Mouse (Mus musculus) CH12.LX (cell line): Measurements from ENCODE around the gene Fbxo11.

Experiments used
- EP300 ChIP-seq: IDR thresholded peaks from 2 replicates; pipeline ENCODE4 v1.6.1; 2011; ENCODE audit warnings: low read length, improper control_type of control experiment
- MAX ChIP-seq: IDR thresholded peaks from 2 replicates; pipeline ENCODE4 v1.6.1; 2011; ENCODE audit warnings: low read length, improper control_type of control experiment
- MAZ ChIP-seq: IDR thresholded peaks from 2 replicates; pipeline ENCODE4 v1.6.1; 2012; ENCODE audit warnings: low read depth, mild to moderate bottlenecking, inconsistent platforms, low read length, improper control_type of control experiment, moderate library complexity

GRCm38 (mm10) chr17:87975229-87975853, 89.8 kb downstream of the Fbxo11 start:
- TF ChIP-seq MAX: no peak
- no peak; the same call in 1 of the 2 replicates for TF ChIP-seq MAZ
- TF ChIP-seq EP300: no peak
